Mouse (Mus musculus): Measurements from ENCODE around the gene Svopl. TPM values are rescaled to one million over a fixed set of nuclear protein-coding genes. Genes with fewer than 3 reads are reported as not detected.

The Svopl gene
- 0.29 and 0.53 TPM in 2 replicates for polyA plus RNA-seq (2015; fragmentation: Nextera tagmentation; extraction: Ambion mirVana)

DNA sequence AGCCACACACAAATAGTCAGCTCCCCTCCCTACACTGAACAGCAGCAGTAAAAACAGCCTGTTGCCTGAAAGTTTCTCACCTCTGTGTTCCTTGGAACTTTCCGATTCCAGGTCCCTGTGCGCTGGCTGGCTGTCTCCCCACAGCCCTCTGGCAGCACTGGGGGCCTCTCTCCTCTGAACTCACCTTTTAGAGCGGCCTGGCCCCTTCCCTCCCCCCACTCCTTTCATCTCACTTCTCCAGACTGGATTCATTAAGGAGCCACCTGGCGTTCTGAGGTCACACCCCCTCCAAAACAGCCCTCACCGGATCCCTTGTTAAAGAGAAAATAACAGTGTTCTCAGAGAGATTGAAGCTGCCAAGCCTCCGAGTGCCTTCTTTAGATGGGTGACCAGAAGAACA lies at the start of gene Svopl:
Gene Svopl, minus strand, starts transcription at position 159 of the 400 bp plus-strand sequence.
- H3K27me3 ChIP-seq (ENCODE audit: control insufficient read depth, insufficient read depth, low read length), result no peaks in the 10 kb centered on the region
- H3K27ac ChIP-seq (ENCODE audit: low read length), result no peak within 1 kb of the TSS
- H3K36me3 ChIP-seq (ENCODE audit: control insufficient read depth, insufficient read depth), result no peaks in the 10 kb centered on the region
- no peak for ATAC-seq (replicated peaks; ENCODE audit: extremely low read depth, insufficient read depth, low FRiP score)
- no peak within 1 kb of the TSS for H3K4me3 ChIP-seq (ENCODE audit: low read length)
- no peak within 1 kb of the TSS for H3K9ac ChIP-seq (ENCODE audit: low read length)
- H3K9me3 ChIP-seq (replicated peaks; ENCODE audit: control insufficient read depth, low read length), result no peaks in the 10 kb centered on the region; the same call in 1 of the 2 replicates
- no peaks in the 10 kb centered on the region for H3K4me1 ChIP-seq (ENCODE audit: control insufficient read depth, insufficient read depth, low read length)
- no peak within 1 kb of the TSS for H3K4me2 ChIP-seq (ENCODE audit: low read depth, low read length)
- WGBS, result 33% methylated on average over 6 of the region's 6 CpGs

- H3K9me3 ChIP-seq (replicated peaks; ENCODE audit: control insufficient read depth, low read length), result no peaks in the 10 kb centered on the region
- no peak overlapping the region for H3K4me2 ChIP-seq (ENCODE audit: low read depth, low read length)
- ATAC-seq (replicated peaks; ENCODE audit: extremely low read depth, insufficient read depth, low FRiP score), result no peak
- no peaks in the 10 kb centered on the region for H3K27me3 ChIP-seq (ENCODE audit: control insufficient read depth, insufficient read depth, low read length)
- no peak overlapping the region for H3K27ac ChIP-seq (ENCODE audit: low read length)
- H3K4me1 ChIP-seq (ENCODE audit: control insufficient read depth, insufficient read depth, low read length), result no peaks in the 10 kb centered on the region
- WGBS, result 63% methylated on average over 10 of the region's 10 CpGs
- no peaks in the 10 kb centered on the region for H3K36me3 ChIP-seq (ENCODE audit: control insufficient read depth, insufficient read depth)
- H3K4me3 ChIP-seq (ENCODE audit: low read length), result no peak overlapping the region
- H3K9ac ChIP-seq (ENCODE audit: low read length), result no peak overlapping the region
Observed at GRCm38 (mm10) chr6:38094701-38095100, 47.9 kb upstream of the Svopl start.

- H3K9me3 ChIP-seq (replicated peaks; ENCODE audit: control insufficient read depth, low read length), result no peaks in the 10 kb centered on the region
- no peaks in the 10 kb centered on the region for H3K36me3 ChIP-seq (ENCODE audit: control insufficient read depth, insufficient read depth)
- no peak overlapping the region for H3K4me3 ChIP-seq (ENCODE audit: low read length)
- no peak overlapping the region for H3K4me2 ChIP-seq (ENCODE audit: low read depth, low read length)
- no peak overlapping the region for H3K27ac ChIP-seq (ENCODE audit: low read length)
- 92% methylated on average over 8 of the region's 8 CpGs for WGBS
- H3K9ac ChIP-seq (ENCODE audit: low read length), result no peak overlapping the region
- no peaks in the 10 kb centered on the region for H3K27me3 ChIP-seq (ENCODE audit: control insufficient read depth, insufficient read depth, low read length)
- no peaks in the 10 kb centered on the region for H3K4me1 ChIP-seq (ENCODE audit: control insufficient read depth, insufficient read depth, low read length)
- no peak for ATAC-seq (replicated peaks; ENCODE audit: extremely low read depth, insufficient read depth, low FRiP score)
Observed at GRCm38 (mm10) chr6:38092539-38092938, 45.7 kb upstream of the Svopl start.

- Histone ChIP-seq H3K4me3 (ENCODE audit: low read length) (no peak overlapping the region), H3K9me3 (replicated peaks; ENCODE audit: control insufficient read depth, low read length) (no peaks in the 10 kb centered on the region), H3K9ac (ENCODE audit: low read length) (no peak overlapping the region), H3K27me3 (ENCODE audit: control insufficient read depth, insufficient read depth, low read length) (no peaks in the 10 kb centered on the region), H3K36me3 (ENCODE audit: control insufficient read depth, insufficient read depth) (no peaks in the 10 kb centered on the region), H3K27ac (ENCODE audit: low read length) (no peak overlapping the region), H3K4me2 (ENCODE audit: low read depth, low read length) (no peak overlapping the region), H3K4me1 (ENCODE audit: control insufficient read depth, insufficient read depth, low read length) (no peaks in the 10 kb centered on the region)
- 72% methylated on average over 9 of the region's 9 CpGs for WGBS
- ATAC-seq (replicated peaks; ENCODE audit: extremely low read depth, insufficient read depth, low FRiP score), result no peak
Observed at GRCm38 (mm10) chr6:38087242-38088026, 40.6 kb upstream of the Svopl start.

DNA sequence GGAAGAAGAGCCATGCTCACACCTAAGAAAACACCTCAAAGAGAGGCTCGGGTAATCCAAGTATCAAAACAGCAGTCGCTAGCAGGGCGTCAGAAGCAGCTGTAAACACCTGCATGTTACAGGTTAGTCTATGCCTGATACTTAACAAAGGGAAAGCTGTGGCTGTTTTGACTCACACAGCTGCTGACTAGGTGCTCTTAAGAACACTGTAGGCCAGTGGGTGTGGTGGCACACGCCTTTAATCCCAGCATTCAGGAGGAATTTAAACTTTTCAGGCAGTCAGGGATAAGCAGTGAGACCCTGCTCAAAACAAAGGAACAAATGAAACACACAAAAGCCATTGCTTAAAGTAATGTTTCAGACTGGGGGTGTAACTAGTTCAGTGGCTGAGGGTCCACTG lies 36.4 kb upstream of the Svopl start:
- ATAC-seq (replicated peaks; ENCODE audit: extremely low read depth, insufficient read depth, low FRiP score), result no peak
- Histone ChIP-seq H3K4me1 (ENCODE audit: control insufficient read depth, insufficient read depth, low read length) (peaks cover 12% of the 10 kb centered on the region), H3K27me3 (ENCODE audit: control insufficient read depth, insufficient read depth, low read length) (no peaks in the 10 kb centered on the region), H3K36me3 (ENCODE audit: control insufficient read depth, insufficient read depth) (no peaks in the 10 kb centered on the region), H3K9ac (ENCODE audit: low read length) (no peak overlapping the region), H3K4me2 (ENCODE audit: low read depth, low read length) (no peak overlapping the region), H3K4me3 (ENCODE audit: low read length) (no peak overlapping the region), H3K27ac (ENCODE audit: low read length) (no peak overlapping the region), H3K9me3 (replicated peaks; ENCODE audit: control insufficient read depth, low read length) (no peaks in the 10 kb centered on the region)
- WGBS, result 46% methylated on average over 4 of the region's 4 CpGs

GRCm38 (mm10) chr6:38081727-38082341 lies 35.0 kb upstream of the Svopl start:
- Histone ChIP-seq H3K4me2 (ENCODE audit: low read depth, low read length) (peak overlapping the region; percentile 20; the same call in 1 of the 2 replicates), H3K36me3 (ENCODE audit: control insufficient read depth, insufficient read depth) (no peaks in the 10 kb centered on the region), H3K9me3 (replicated peaks; ENCODE audit: control insufficient read depth, low read length) (no peaks in the 10 kb centered on the region), H3K27ac (ENCODE audit: low read length) (peak overlapping the region; percentile 12; the same call in 1 of the 2 replicates), H3K9ac (ENCODE audit: low read length) (no peak overlapping the region), H3K4me3 (ENCODE audit: low read length) (no peak overlapping the region), H3K27me3 (ENCODE audit: control insufficient read depth, insufficient read depth, low read length) (no peaks in the 10 kb centered on the region), H3K4me1 (ENCODE audit: control insufficient read depth, insufficient read depth, low read length) (peaks cover 12% of the 10 kb centered on the region)
- 42% methylated on average over 11 of the region's 11 CpGs for WGBS
- ATAC-seq (replicated peaks; ENCODE audit: extremely low read depth, insufficient read depth, low FRiP score), result peak; percentile 75

GRCm38 (mm10) chr6:38080364-38080763 lies 33.6 kb upstream of the Svopl start:
- Histone ChIP-seq H3K9me3 (replicated peaks; ENCODE audit: control insufficient read depth, low read length) (no peaks in the 10 kb centered on the region), H3K27ac (ENCODE audit: low read length) (no peak overlapping the region), H3K4me1 (ENCODE audit: control insufficient read depth, insufficient read depth, low read length) (peaks cover 12% of the 10 kb centered on the region), H3K9ac (ENCODE audit: low read length) (no peak overlapping the region), H3K36me3 (ENCODE audit: control insufficient read depth, insufficient read depth) (no peaks in the 10 kb centered on the region), H3K4me3 (ENCODE audit: low read length) (no peak overlapping the region), H3K4me2 (ENCODE audit: low read depth, low read length) (no peak overlapping the region), H3K27me3 (ENCODE audit: control insufficient read depth, insufficient read depth, low read length) (no peaks in the 10 kb centered on the region)
- ATAC-seq (replicated peaks; ENCODE audit: extremely low read depth, insufficient read depth, low FRiP score), result no peak
- 47% methylated on average over 4 of the region's 4 CpGs for WGBS

- H3K27me3 ChIP-seq (ENCODE audit: control insufficient read depth, insufficient read depth, low read length), result no peaks in the 10 kb centered on the region
- H3K36me3 ChIP-seq (ENCODE audit: control insufficient read depth, insufficient read depth), result no peaks in the 10 kb centered on the region
- no peaks in the 10 kb centered on the region; the same call in 1 of the 2 replicates for H3K4me1 ChIP-seq (ENCODE audit: control insufficient read depth, insufficient read depth, low read length)
- no peak overlapping the region for H3K9ac ChIP-seq (ENCODE audit: low read length)
- H3K27ac ChIP-seq (ENCODE audit: low read length), result no peak overlapping the region
- no peak overlapping the region for H3K4me2 ChIP-seq (ENCODE audit: low read depth, low read length)
- ATAC-seq (replicated peaks; ENCODE audit: extremely low read depth, insufficient read depth, low FRiP score), result no peak
- WGBS, result 88% methylated on average over 3 of the region's 3 CpGs
- H3K4me3 ChIP-seq (ENCODE audit: low read length), result no peak overlapping the region
- no peaks in the 10 kb centered on the region; the same call in 1 of the 2 replicates for H3K9me3 ChIP-seq (replicated peaks; ENCODE audit: control insufficient read depth, low read length)
Observed at GRCm38 (mm10) chr6:38073592-38073991, 26.8 kb upstream of the Svopl start.

DNA sequence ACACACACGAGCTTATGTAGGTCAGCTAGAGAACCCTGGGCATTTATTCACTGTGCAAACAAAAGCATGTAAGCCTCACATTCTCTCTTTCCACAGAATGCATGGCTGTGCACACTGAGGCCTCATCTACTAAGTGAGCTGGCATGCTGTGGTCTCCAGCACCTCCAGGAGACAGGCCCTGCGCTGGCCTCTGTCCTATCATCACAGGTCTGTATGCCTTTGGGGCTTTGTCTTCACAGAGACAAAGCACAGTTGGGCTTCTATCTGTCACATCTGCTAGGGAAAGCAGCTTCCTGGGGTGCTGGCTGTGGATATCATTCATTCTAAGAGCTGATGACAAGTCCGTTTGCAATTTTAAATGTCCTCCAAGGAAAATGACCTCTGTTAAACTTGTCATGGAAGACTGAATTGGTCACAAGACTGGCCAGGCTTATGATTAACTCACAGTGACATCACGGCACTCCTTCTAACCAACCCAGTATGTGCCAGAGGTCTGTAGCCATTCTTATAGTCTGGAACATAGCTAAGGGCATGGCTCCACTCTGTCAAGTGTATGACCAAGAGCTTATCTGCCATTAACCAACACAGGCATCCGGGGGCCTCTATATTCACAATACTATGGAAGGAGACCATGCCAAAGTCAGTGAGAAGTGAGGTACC lies 25.5 kb upstream of the Svopl start:
- H3K4me2 ChIP-seq (ENCODE audit: low read depth, low read length), result no peak overlapping the region
- no peaks in the 10 kb centered on the region; the same call in 1 of the 2 replicates for H3K4me1 ChIP-seq (ENCODE audit: control insufficient read depth, insufficient read depth, low read length)
- no peak overlapping the region for H3K9ac ChIP-seq (ENCODE audit: low read length)
- WGBS, result 46% methylated on average over 5 of the region's 5 CpGs
- H3K27me3 ChIP-seq (ENCODE audit: control insufficient read depth, insufficient read depth, low read length), result no peaks in the 10 kb centered on the region
- H3K36me3 ChIP-seq (ENCODE audit: control insufficient read depth, insufficient read depth), result no peaks in the 10 kb centered on the region
- no peaks in the 10 kb centered on the region; the same call in 1 of the 2 replicates for H3K9me3 ChIP-seq (replicated peaks; ENCODE audit: control insufficient read depth, low read length)
- H3K27ac ChIP-seq (ENCODE audit: low read length), result no peak overlapping the region
- no peak overlapping the region for H3K4me3 ChIP-seq (ENCODE audit: low read length)
- ATAC-seq (replicated peaks; ENCODE audit: extremely low read depth, insufficient read depth, low FRiP score), result no peak

All from heart, embryonic 16.5 days (tissue).